Mouse (Mus musculus) neural tube, embryonic 10.5 days (tissue): ENCODE measurements around the gene Rnf180.

ENCODE experiments used
- DNase-seq: peaks from one replicate; pipeline ENCODE4 v3.0.0-alpha.2; 2017; ENCODE audit warnings: low spot score; ENCODE audit errors: extremely low spot score

Rnf180 gene

DNA sequence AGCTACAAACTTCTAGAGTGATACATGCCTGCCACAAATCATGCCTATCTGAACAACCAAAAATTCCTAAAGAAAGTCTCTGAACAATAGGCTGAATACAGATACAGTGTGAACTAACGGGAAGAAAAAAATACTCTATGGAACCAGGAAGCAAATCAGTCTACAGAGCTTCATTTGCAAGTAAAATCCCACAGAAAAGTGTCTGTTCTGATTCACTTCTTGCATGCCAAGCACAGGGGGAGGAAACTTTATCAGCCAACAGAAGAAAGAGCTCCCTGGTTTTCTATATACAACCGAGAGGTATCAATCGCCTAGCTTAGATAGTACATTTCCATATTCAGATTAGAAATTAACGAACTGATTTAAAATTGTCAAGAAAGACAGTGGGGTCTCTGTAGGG, 43.8 kb downstream of the Rnf180 start:
- DNase-seq: no peak

DNA sequence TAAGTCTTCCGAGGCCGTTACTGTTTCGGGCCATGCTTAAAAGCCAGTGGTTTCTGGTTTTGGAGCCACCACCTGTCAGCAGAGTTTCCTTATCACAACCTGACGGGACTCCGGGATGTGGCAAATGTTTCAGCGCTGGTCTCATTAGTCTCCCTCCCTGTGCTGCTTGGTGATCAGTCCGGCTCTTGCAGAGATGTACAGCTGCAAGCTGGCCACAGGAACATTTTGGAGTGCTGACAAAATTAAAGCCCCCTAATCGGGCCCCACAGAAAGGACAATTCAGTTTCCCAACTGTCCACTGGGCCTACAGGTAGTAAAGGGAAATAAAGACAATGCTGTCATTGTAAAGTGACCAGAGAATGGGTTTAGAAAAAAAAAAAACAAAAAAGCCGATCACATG, 44.4 kb downstream of the Rnf180 start:
- DNase-seq: no peak

DNA sequence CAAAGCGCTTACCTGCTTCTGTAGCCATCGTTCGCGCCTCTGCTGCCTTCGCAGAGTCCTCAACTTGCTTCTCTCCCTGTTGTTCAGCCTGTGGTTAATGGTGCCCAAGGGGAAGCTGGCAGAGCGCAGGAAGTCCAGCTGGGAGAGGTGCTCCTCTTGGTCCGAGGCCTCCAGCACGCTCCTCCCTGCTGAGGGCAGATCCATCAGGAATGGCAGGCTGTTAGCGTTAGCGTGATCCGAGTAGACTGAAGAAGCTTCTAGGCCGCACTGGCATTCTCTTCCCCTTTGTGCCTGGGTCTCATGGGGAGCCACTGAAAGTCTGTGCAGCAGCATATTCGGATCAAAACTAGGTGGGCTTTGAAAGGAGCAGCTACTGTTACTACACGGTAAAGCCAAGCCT, 45.0 kb downstream of the Rnf180 start:
- no peak for DNase-seq

DNA sequence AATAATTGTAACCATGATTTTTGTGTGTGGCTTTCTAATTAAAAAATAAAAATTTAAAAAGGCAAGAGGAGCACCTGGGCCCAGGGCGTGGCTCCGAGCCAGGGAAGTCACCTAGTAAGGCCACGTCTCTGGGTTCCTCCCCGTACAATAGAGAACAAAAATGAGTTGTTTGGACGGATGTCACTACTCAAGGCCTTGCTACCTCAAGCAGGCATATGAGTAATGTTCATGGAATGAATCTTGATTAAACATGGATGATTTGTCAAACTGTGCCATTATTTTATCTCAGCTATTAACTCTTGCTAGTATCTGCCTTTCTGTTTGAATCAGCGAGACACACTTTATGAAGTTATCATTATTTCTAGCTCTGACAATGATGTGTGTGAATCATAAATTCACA, 46.9 kb downstream of the Rnf180 start:
- DNase-seq: no peak

DNA sequence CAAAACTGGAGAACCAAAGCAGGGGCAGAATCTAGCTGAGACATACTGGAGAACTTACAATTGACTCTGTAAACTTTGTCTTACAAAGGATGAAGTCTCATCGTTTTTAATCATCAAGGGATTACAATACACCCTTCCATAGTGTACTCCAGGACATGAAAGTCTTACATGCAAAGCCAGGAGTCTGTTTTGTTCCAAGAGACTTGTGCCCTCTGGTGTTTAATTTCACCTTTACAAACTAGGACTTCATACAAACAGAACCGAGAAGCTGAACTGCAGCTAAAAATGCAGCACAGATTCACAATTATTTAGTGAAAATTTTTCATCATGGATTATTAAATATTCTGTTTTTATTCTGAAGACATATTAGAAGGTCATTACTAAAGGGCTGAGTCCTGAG, 53.8 kb downstream of the Rnf180 start:
- DNase-seq: no peak

DNA sequence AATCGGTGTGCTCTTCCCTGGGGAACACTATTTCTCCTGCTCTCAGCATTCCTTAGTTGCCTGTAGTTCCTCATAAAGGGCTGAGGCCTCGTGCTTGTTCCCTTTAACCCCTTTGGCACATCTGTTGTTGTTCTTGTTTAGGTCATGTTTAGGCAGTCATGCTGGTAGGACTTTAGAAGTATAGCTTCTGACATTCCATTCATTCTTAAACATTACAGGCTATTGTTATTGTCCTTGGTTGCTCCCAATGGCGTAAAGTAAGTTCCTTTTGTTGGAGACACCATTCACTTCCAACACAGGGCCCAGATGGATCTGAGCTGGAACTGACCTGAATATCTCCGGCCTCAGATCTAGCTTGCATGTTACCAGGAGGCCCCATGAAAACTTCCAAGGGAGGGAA, 67.5 kb downstream of the Rnf180 start:
- DNase-seq: no peak

DNA sequence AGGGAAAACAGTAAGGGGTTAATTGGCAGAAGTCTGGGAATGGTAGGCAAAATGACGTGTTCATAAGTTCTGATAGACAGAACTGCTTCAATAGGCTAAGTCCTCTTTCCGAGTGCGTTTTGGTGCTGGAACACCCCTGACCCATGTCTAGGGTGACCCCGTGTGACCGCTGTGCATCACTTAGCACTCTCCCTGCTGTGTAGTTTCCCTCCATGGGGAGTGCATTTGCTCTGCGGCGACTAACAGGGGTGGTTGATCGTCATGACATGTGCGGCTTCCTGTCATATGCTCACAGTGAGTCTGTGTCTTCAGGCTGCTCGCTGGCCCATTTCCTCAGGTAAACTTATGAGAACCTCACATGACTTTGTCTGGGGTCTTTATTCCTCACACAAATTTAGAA, 70.6 kb downstream of the Rnf180 start:
- DNase-seq: no peak

DNA sequence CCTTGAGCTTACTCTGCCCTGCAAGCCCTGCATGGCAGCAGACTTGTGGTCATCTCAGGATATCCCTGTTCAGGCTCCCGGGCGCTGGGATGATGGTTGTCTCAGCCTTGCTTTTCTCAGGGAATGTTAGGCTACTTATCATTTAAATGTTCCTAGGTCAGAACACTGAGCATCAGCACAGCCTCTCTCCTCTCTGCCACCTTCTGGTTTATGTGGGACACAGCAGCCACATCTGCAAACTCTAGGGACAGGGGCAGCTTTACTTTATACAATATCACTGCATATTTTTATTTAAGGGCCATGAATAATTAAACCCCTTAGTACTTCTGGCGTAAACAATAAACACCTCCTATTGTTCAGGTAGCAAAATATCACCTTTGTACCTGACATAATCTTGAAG, 71.5 kb downstream of the Rnf180 start:
- no peak for DNase-seq

DNA sequence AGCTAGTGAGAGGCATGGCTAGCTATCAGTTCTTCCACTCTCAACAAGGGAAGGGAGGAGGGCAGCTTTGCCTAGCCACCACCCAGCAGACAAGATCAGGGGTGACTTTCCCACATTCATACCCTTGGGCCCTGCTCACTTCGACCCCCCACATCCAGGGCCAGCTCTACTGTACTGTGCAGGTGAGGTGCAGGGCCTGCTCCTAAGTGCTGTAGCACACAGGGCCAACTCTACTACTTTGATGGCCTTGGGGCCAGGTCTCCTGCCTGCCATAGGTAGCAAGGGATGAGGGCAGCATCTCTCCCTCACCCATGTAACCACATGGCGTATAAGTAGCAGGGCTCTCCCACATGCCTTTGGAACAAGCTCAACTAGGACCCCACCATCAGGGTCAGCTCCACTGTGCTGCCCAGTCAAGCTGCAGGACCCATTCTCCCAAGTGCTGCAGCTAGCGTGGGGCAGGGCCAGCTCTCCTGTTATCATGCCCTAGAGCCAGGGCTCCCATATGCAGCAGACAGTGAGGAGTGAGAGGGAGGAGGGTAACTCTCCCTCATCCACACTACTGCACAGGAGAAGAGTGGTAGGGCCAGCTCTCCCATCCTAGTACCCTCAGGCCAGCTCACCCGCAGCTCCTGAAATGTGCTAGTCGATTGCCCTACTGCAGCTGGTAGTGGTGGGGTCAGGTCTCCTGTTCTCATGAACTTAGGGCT, 72.4 kb downstream of the Rnf180 start:
- no peak for DNase-seq

DNA sequence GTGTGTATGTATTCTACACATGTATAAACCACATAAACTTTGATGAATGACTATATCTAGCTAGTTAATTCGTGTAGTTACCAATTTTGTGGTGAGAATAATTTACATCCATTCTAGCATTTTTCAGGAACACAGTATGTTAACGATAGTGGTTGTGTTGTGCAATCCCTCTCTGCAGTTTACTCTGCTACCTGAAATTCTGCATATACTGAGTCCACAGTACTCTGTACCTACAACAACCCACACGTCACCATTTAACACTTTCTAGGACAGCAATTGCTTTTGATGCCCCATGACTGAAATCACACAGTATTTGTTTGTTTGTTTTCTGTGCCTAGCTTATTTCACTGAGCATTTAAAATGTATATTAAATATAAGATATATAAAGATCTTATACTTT, 83.9 kb downstream of the Rnf180 start:
- no peak for DNase-seq

DNA sequence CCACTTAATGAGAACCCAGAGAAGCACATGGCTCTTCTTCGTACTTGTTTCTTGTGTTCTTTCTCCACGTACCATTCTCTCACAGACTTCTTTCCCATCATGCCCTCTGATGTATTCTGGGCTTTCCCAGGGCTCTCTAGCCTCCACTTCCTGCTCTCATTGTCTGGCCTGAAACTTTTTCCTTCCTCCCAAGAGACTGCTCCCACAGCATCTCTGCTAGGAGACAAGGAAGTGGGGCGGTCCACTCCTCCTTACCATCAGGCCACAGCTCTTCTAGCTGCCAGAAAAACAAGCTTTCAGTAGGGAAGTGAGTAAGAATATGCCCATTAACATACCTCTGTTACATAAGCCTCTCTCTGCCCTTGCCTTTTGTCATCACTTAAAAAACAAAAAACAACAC, 90.8 kb downstream of the Rnf180 start:
- DNase-seq: no peak

DNA sequence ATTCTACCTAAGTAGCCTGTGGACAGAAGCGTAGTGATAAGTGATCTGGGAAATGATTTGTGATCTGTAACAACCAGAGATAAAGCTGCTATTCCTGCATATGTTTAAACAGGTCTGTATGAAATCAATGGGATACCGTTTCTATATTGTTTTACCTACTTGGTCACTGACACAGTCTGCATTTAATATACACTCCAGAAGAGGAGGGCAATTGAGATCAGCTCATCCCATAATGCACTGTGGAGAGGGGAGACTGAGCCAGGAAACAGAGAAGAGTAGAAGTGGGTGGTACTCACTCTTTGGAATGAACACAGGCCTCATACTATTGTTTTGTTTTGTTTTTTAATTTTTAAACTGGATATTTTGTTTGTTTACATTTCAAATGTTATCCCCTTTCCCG, 96.0 kb downstream of the Rnf180 start:
- no peak for DNase-seq

DNA sequence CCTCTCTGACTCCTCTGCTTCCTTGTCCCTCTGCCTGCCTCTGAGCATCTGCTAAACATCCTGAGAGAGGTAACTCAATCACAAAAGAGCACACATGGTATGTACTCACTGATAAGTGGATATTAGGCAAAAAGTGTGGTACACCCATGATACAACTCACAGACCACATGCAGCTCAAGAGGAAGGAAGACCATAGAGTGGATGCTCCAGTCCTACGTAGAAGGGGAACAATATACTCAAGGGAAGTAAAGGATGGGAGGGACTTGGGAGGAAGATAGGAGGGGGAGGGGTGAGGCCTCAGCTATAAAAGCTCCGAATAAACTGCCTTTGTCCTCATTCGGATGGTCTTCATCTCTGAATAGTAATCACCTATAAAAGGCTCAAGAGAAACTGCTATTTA, 96.6 kb downstream of the Rnf180 start:
- no peak for DNase-seq

DNA sequence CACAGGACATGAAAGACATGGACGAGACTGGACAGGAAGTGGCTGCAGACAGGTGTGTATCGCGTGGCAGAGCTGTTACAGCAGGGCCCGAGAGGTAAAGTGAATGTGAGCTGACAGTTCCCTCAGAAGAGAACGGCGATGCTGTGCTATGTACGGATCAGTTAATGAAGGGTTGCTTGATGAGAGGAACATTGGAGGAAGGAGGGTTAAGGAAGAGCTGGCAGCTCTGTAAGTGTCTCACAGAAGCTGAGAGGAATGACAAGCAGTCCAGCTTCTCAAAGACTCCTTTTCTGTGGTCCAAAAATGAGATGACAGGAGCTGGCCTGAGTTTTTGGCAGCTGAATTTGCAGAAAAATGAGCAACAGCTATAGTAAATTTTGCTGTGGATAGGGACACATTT, 101.0 kb downstream of the Rnf180 start:
- DNase-seq: no peak

DNA sequence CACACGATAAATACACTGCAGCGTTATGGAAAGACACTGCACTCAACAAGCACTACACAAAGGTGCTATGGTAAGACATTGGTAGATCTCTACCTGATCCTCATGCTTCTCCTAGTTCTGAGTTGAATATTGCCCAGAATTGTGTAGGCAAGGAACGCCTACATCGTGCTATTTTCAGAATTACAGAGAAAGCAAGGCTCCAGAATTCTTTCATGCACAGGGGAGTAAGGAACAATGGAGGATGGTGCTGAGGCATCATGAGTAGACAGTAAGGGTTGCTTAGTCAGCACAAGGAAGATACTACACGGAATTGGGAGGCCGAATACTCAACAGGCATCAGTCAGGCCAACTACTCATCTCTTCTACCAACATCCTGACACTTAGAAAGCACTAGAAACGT, 105.9 kb downstream of the Rnf180 start:
- DNase-seq: no peak

DNA sequence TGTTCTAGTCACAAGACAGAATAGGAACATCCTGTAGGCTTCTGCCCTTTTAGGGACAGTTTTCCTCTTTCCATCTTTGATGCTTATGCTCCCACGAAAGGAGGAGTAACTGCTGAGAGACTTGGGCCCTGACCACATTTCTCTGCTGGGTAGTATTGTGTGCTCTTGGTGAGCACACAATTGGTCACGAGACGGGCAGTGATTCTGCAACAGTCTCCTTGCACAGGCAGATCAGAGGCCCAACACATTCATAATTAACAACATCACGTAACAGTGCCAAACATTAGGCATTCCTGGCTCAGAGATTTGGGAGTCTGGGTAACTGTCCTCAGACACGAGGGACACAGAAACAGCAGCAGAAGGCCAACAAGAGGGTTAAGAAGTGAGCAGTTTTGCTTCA, 113.8 kb downstream of the Rnf180 start:
- DNase-seq: no peak

DNA sequence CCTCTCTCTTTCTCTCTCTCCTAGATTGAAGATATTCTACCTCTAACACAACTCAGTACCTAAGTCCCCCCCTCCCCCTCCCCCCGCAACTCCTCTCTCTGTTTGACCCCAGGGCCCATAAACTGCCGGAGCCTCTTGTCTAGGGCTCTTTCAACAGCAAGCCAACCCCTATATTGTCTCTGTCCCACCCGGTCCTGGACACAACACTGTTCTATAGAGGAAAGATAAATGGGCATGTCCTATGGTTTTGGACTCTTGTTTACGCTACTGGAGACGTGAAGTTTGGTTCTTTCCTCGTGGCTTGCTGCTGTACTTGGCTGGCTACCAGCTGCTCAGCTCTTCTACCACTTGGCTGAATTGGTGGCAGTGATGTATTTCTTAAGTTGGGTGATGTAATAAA, 129.2 kb downstream of the Rnf180 start:
- DNase-seq: no peak

DNA sequence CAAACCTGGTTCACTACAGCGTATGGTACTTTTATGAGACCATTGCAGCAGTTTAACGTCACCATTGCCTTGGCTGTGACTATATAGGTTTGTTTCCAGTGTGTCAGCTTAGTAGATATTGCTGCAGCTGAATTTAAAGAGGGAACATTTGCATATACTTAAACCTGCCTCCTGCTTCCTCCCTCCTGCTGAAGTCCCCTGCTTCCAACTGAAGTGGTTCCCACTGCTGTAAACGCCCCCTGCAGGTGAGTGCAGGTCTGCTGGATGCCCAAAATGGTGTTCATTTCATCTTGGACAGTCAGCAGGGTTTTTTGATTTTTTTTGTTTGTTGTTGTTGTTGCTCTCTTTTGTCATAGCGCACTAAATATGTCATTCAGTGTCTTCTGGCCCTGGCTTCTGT, 140.7 kb downstream of the Rnf180 start:
- DNase-seq: no peak

DNA sequence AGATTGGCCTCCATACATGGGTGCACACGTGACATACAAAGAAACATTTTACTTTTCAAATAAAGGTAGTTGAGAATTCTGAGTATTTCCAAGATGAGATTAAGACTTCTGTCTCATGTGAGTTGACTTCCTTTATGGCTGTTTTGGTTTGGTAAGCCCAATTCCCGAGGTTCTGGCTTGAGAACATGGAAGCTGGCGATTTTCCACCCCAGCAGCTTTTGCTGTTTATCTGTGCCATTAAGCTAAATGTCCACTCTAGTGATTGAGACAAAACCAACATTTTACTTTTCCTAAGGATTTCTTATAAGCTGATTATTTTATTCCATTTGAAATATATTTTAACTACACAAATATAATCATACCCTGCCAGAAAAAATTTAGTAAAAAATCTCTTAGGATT, 144.6 kb downstream of the Rnf180 start:
- no peak for DNase-seq

DNA sequence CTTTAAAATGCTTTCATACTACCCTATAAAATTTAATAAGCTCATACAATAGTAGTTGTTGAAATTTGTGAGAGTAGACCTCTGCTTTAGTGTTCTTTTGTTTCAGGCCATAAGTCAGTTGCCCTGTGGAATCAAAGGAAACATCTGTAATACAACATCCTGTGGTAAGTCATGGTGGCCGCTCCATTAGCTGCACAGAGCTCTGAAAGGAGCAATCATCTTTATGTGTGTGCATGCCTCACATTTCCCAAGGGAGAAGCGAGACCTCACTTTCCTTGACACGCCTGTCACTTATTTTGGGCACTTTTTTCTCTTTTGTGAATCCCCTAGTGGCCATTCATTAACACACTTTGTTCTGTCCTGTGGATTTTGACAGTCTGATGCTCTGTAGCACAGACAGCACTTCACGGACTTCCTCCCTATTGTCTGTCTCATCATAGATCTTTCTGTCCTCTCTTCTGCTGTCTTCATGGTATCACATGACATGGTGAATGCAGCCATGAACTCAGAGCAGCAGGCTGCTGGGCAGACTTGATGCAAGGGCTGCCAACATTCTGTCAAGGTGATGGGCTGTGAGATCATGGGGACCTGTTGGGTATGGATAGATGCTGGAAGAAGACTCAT, 146.7 kb downstream of the Rnf180 start:
- no peak for DNase-seq

DNA sequence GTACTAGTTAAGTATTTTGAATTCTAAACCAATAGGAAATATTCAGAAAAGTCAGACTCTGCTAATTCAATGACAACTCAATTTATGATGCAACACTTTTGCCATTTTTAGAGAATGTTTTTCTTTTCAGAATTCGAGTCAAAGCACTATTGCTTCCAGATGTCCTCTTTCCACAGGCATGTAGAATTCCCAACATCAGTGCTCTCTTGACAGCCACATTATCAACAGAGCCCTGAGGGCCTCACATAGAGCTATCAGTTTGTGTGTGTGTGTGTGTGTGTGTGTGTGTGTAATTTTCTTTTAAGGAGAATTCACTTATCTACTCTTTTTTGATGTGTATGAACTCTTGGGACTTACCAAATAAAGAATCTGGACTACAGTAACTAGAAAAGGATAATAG, 147.8 kb downstream of the Rnf180 start:
- DNase-seq: no peak

DNA sequence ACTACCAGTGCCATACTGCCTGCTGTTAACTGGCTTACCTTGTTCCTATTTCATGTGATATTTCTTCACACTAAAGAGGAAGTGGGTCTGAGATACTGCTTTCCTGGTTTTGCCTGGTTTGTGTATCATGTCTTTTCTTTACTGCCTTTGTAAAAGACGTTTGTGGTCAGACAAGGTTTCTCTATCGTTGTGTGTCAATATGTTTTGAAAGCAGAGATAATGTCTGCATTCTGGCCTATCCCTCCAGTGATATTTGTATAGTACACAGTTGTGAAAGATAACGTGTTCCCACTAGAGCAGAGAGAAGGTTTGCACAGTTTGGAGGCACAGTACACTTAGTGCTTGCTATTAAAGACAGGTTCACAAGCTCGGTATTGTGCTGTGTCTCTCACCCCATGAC, 154.7 kb downstream of the Rnf180 start:
- no peak for DNase-seq

DNA sequence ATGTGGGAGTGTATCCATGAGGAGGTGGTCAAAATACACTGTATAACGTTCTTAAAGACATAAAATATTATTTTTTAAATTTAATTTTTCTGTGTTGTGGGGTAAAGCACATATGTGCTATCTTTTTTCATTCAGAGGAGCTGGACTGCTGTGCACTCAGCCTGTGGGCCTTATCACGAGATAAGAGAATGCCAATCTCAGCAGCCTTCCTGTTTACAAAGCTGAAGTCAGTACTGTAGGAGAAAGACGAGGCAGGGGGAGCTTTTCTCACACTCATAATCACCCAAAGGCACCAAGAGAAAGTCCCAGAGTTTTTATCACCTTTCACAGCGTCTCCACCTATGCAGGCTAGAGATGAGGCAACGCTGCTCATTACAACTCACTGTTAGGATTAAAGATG, 160.2 kb downstream of the Rnf180 start:
- DNase-seq: no peak

DNA sequence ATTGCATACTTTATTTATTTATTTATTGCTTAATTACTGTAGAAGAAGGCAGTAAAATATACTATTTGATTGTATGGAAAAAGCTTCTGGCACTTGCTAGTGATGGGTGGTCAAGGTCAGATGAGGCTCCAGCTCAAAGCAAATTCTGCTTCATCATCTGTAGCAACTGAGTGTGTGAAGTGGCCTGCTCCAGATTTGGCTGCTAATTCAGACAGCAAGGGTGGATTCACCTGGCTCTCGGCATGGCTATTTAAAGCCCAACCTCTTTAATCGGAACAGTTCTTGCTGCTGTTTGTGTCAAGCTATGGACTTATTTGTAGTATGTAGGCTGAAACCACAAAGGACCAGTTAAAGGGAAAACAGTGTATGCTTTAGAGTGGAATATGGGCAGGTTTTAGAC, 161.8 kb downstream of the Rnf180 start:
- DNase-seq: no peak
